Mouse (Mus musculus): Measurements from ENCODE around the gene Ppp1r16b.

Ppp1r16b gene

DNA sequence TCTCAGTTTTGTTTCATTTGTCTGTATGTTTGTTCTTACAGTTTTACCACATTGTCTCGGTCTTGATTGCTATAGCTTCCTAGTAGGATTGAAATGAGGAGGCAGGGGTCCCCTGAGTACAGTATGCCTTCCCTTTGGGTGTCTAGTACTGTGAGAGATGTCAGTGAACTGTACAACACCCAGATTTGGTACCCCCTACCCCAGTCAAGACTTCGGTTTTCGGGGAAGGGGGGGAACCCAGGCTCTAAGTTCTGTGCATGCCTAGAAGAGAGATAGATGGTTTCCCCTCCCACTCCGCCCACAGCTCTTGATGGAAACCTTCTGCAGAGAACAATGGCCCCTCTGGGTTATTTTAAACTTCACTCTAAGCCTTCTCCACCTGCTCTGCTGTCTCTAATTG lies at the start of gene Ppp1r16b:
Ppp1r16b (plus strand) TSS at position 301 of the 400 bp plus-strand sequence.
- no peak for DNase-seq (ENCODE audit: low read depth in 1 of 2, low spot score in 2 of 2)

DNA sequence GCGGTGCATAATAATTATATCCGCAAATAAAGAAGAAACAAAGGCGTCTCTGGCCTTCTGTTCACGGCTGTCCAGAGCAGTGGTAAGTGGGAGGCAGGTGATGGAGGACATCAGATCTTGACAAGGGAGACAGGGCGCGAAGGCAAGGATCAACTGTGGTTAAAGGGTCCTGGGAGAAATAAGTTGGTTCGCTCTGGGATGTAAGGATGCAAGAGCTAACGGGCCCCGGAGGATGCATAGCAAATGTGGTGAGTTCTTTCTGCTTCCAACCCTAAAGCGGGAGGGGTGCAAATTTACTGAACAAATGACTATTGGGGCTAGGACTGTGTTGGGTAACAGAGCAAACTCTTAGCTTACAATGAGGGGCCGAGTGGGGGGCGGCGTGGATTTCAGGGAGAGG lies 49.5 kb upstream of the Ppp1r16b start:
- DNase-seq (ENCODE audit: low read depth in 1 of 2, low spot score in 2 of 2) = no peak

DNA sequence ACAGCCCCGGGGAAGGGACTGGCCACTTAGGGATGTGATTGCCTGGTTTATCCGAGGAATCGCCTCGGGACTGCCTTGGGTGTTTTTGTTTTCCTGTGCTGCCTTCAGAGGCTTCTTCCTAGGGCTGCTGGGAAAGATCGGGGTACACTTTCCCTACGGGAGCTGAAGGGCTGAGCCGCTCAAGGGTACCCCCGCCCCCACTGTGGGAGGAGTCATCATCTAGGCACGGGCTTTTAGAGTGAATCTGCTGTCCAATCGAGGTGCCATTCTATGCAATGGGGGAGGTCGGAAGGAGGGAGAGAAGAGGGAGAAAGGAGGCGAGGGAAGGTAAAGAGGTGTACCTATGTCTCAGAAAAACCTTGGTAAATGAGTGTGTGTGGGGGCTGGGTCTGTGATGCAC lies 48.9 kb upstream of the Ppp1r16b start:
- DNase-seq (ENCODE audit: low read depth in 1 of 2, low spot score in 2 of 2) = no peak

DNA sequence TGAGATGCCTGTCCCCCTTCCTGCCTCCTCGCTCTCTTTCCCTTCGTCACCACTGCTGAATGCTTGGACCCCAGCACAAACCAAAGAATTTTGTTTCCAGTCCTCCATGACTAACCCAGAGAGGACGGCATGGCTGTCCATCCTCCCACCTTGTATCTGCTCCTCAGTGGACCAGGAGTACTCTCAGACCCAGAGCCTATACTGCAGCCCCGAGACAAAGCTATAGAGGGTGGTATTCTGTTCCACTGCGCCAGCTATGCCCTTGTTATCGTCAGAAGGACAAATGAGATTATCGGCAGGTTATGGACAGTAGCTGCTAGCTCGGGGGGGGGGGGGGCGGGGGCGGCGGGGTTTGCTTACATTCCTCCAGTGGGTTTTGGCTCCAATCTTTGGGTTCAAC lies 48.4 kb upstream of the Ppp1r16b start:
- no peak for DNase-seq (ENCODE audit: low read depth in 1 of 2, low spot score in 2 of 2)

DNA sequence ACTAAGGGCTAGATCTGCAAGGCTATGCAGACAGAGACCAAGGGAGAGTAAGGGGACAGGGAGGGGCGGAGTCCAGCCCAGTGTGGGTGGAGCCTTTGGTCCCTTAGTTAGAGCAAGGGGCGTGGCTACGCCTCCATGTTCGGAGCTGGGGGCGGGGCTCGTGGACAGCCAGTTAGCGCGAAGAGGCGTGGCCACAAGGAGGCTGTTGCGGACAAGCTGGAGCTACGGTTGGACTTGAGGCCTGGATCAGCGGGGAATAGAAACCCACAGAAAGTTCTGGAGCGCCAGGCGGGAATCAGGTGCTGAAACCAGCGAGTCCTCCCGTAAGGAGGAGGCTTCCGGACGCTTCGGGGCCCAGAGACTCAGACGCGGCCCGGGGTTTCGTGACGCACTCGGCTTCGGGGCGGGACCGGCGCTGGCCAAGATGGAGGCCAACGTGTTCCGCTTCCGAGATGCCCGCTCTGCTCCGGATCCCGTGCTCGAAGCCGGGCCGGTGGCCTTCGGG lies 40.4 kb upstream of the Ppp1r16b start, which contains the start of gene Actr5:
Actr5 (plus strand) TSS at position 171 of the 505 bp plus-strand sequence.
- peak; percentile 77 to 86 for DNase-seq (ENCODE audit: low read depth in 1 of 2, low spot score in 2 of 2)

DNA sequence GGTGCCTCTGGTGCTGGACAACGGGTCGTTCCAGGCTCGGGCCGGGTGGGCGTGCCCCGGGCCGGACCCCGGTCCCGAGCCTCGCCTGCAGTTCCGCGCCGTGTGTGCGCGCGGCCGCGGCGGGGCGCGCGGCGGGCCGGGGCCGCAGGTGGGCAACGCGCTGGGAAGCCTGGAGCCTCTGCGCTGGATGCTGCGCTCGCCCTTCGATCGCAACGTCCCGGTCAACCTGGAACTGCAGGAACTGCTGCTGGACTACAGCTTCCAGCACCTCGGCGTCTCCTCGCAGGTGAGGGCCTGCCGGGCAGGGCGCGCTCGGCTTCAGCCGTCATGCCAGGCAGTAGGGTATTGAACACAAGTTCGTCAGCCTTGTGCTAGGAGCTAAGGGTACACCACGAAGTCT lies 40.0 kb upstream of the Ppp1r16b start:
- DNase-seq (ENCODE audit: low read depth in 1 of 2, low spot score in 2 of 2) = no peak

DNA sequence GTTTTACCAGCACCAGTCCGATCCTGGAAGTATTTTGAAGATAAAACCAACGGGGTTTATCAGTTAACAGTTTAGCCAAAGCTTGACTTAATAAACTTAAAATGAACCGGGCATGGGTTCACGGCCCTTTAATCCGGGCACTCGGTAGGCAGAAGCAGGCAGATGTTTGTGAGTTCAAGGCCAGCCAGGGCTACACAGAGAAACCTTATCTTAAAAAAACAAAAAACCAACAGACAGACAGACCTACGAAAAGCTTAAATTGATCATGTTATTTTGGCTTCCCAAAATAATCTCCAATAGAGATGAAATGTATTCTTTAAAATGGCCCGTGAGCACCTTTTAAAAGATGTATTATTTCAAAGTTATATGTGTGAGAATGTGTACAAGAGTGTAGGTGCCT lies 39.5 kb upstream of the Ppp1r16b start:
- DNase-seq (ENCODE audit: low read depth in 1 of 2, low spot score in 2 of 2) = no peak

DNA sequence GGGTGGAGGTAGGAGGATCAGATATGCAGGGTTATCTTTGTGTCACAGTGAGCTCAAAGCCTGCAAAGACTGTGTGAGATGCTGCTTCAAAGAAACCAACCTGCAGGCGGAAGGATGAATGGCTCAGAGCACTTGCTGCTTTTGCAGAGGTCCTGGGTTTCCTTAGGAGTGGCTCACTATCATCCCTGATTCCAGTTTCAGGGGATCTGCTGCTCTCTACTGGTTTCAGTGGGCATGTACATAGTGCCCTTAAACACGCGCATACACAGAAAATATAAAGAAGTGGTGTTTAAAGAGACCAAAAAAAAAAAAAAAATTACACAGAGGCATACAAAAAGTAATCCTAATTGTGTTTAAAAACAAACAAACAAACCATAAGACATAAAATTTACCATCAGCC lies 36.3 kb upstream of the Ppp1r16b start:
- no peak for DNase-seq (ENCODE audit: low read depth in 1 of 2, low spot score in 2 of 2)

DNA sequence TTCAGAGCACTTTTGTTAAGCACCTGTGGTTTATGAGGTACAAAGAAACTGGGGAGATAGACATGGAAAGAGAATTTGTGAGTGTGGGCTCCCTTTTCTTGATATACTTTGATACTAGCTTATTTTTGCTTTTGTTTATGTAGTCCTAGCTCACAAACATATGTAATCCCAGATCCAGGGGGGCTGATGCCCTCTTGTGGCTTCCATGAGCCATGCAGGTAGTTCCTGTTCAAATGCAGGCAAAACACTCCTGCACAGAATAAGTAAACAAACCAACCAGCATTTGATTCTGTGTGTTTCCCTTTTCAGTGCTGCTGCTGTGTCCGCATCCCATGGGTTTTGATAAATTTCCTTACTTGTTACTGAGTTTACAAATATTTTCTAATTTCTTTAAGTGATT lies 35.8 kb upstream of the Ppp1r16b start:
- DNase-seq (ENCODE audit: low read depth in 1 of 2, low spot score in 2 of 2) = no peak

DNA sequence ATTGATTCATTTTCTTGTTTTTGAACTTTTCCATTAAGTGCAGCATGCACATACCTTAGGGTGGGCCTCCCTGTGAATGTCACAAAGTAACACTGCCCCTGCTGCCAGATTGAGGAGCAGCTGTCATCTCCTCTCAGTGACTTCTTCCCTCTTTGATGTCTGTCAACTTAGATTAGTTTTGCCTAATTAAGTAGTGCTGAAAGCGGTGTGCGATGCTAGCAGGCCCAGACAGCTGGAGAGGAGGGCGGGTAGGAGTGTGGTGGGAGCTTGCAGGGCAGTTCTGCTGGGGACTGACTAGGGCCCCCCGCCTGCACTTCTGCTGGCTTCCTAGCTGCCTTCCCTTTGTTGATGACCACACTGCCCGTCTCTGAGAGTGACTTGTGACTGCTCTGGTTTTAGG lies 33.3 kb upstream of the Ppp1r16b start:
- DNase-seq (ENCODE audit: low read depth in 1 of 2, low spot score in 2 of 2) = no peak

DNA sequence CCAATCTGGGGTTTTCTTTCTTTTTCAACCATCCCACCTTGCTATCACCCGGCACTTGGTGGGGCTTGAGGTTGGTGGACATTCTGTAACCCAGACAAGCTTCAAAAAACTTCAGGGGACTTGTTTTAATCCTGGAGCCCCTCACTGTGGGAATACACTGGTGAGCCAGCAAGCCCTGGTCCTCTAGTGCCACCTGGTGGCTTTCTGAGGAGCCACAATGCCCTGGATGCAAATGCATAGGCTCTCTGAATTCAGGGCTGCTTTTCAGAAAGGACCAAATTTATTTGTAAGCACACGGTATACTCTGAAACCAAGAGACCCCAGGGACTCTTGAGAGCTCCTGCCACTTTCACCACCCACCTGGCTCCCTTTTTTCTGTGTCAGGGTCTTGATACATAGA lies 23.3 kb upstream of the Ppp1r16b start:
- DNase-seq (ENCODE audit: low read depth in 1 of 2, low spot score in 2 of 2) = no peak

DNA sequence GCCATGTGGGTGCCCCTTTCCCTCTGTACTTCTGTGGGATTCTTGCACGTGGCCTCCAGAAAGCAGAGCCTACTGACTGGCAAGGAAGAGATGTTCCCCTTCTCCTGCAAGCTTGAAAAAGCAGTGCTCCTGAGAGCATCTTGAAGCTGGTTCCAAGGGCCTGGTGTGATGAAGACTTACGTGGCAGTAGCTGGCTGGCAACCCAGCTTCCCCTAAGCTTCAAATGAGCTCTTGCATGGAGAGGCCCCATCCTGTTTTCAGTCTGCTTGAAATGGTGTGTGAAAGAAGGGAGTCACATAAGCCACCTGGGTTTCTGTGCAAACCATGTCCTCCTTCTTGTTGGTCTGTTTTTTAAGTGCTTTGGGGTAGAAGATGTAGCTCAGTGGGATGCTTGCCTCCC lies 22.6 kb upstream of the Ppp1r16b start:
- no peak for DNase-seq (ENCODE audit: low read depth in 1 of 2, low spot score in 2 of 2)

DNA sequence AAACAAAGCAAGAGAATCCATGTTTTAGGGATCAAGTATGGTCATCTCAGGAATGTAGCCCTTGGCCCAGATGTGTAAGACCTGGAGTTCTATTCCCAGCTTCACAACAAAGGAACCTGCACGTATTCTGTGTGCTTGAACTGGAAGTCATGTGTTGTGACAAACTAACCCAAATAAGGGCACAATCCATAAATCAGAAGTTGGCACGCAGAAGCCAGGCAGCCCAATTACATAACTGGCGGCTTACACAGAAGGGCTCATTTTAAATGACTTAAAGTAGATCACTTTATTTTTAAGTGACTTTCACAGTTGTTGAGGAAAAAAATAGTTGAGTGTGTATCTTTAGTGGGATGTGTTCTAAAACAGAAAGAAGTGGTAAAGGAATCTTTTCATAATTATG lies 21.4 kb upstream of the Ppp1r16b start:
- DNase-seq (ENCODE audit: low read depth in 1 of 2, low spot score in 2 of 2) = no peak

DNA sequence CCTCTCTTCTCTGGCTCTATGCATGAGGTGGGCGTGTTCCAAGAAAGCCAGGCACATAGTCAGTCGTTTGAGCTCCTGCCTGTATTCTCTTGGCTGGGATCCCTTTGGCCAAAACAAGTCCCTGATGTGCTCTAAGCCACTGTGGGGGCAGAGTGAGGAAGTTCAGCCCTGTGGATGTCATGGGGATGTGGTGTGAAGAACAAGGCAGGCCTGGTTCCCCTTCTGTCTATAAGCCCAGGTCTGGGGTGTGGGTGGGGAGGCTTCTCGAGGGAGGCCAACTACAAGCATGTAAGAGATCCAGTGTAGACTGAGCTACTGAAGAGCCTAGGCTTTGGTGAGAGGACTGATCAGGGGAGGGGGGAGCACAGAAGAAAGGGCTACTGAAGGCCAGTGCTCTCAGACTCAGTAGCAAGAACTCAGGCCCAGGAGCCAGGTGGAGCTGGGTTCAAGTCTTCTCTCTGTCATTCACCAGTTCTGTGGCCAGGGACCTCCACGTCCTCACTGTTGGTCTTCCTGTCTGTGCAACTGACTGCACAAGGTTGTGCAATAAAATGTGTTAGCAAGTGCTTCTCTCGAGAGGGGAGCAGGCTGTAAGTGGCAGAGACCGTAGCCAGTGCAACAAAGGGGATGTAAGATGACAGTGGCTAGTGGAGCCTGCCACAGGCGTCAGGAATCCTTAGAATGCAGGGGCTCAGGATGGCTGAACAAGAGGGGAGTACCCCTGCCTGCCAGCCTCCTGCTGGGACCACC lies 13.9 kb upstream of the Ppp1r16b start:
- no peak for DNase-seq (ENCODE audit: low read depth in 1 of 2, low spot score in 2 of 2)

DNA sequence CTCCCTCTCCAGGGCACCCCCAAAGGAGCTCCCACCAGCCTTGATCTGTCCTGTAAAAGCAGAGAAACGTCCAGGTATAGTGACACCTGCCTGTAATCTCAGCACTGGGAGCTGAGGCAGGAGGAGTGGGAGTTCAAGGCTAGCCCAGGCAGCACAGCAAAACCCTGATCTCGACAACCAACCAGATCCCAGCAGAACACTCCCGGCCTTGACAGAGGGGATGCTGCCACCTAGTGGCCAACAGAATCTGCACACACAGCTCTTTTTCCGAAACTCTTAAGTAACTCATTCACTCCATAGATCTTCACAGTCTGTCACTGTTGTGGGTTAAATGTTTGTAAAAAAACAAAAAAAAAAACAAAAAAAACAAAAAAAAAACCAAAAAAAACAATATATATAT lies 12.2 kb upstream of the Ppp1r16b start:
- DNase-seq (ENCODE audit: low read depth in 1 of 2, low spot score in 2 of 2) = peak in 1 of 2 experiments; percentile 34

DNA sequence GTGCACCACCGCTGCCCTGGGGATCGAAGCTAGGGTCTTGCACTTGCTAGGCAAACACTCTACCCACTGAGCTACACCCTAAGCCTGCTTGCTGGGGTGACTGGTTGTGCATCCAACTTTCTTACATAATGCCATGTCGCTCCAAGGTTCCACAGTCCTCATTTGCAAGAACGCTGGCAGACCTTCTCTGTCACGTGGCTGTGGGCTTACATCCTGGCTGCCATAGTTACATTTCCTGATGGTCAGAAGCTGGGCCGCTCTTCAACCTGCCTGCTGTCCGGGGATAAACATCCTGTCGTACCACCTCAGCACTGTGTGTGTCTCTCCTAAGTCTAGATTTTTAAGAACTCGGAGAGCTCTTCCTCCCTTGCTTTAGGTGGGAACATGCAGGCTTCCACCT lies 10.5 kb upstream of the Ppp1r16b start:
- no peak for DNase-seq (ENCODE audit: low read depth in 1 of 2, low spot score in 2 of 2)

DNA sequence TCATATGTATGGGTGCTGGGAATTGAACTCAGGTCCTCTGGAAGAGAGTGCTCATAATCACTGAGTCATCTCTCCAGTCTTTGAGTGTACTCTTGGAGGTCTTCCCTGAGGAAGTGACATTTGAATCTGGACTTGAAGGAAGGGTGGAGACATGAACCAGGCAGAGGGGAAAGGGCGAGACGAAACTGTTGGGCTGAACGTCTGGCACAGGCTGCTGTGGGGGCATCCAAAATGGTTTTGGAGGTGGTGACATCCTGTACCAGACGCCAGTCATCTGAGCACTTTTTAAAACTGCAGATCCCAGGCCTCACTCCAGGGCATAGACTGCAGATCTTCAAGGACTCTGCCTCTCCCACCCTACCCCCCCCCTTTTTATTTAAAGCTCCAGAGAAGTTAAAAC lies 9.4 kb upstream of the Ppp1r16b start:
- DNase-seq (ENCODE audit: low read depth in 1 of 2, low spot score in 2 of 2) = no peak

DNA sequence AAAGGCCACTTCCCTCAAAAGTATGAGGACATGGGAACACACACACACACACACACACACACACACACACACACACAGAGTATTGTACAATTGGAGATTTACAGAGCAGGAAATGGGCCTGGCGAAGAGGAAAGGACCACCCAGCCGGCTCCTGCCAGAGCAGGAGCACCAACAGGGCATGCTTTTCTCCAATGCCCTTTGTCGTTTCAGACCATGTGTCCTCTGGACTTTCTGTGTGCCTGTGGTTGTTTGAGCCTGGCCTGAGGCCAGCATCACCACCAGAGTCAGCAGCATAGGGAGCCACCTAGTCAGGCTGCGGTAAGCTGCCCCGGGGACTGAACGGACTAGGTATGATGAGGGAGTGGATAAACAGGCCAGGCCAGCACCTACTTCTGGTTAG lies 6.4 kb upstream of the Ppp1r16b start:
- no peak for DNase-seq (ENCODE audit: low read depth in 1 of 2, low spot score in 2 of 2)

DNA sequence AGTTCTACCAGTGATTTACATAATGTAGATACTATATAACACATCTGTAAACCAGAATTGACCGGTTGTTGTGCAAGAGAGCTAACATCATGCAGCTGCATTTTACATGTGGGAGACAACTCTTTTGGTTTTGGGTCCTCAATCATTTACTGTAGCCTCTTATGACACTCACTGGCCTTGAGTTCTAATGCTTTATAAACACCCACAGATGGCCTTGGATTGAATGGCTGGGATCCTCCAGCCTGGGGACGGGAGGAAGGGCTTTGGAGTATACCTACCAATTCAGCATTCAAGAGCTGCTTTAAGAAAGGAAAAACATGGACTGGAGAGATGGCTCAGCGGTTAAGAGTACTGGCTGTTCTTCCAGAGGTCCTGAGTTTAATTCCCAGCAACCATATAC lies 5.9 kb upstream of the Ppp1r16b start:
- DNase-seq (ENCODE audit: low read depth in 1 of 2, low spot score in 2 of 2) = no peak

DNA sequence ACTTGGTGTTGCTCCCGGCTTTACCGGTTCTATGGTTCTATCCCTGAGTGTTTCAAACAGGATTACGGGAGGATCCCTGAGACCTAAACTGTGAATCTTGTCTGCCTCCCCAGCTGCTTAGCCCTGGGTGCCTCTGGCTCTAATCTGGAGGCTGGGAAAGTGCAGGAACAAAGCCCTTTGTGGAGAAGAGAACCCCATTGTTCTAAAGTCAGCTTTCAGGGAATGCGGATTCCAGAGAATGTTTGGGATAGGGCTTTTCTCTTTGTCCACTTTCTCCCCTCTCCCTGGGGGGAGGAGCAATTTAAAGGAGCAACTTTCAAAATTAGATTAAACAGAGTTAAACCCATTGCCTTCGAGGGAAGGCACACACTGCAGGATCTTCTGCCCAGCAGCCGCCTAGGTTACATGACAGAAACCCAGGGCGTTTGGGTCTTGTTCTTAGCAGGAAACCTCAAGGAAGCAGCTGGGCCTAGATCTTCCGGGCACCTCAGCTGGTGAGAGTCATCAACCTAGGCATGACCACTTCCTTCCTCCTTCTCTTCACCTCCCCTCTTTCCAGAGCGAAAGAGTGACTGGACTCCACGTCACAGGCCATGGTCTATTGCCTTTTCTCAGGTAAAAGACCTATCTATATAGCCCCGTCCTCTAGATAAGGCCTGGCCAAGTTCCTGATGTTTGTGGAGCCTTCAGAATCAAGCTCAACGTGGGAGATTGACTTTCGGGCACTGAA lies 1.0 kb downstream of the Ppp1r16b start:
- DNase-seq (ENCODE audit: low read depth in 1 of 2, low spot score in 2 of 2) = no peak

DNA sequence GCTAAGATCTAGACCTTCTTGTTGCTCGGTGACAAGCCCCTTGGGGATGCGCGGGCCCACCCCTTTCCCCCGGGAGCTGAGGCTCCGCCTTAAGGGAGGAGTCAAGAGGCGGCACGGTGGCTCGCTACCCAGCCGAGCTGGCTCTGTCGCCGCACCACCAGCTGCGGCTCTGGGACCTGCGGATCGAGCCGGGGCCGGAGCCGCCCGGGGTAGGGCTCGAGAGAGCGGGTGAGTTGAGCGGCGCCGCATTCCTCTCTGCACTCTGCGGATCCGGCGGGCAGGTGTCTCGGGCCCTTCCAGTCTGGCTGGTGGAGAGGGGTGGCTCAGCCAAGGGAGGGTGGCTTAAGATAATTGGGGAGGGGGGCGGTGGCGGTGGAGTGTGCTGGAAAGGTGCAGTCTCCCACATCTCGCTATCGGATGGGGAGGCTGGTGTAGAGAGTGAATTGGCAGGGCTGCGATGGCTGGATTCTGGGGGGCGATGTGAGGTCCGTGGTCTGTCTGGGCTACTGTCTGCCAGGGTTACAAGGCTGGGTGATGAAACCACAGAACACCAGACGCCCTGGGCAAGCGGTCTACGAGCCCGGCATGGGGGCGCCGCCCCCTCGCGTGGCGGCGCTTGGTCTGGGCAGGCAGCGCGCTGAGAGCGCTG lies 1.9 kb downstream of the Ppp1r16b start:
- DNase-seq (ENCODE audit: low read depth in 1 of 2, low spot score in 2 of 2) = no peak
